Mouse (Mus musculus) right cerebral cortex, adult 18-20 months (tissue): ENCODE measurements around the gene Cox19.
"Not testable (repeated sequence)": the region's sequence is repeated elsewhere in the genome, so short reads cannot be mapped to it uniquely, and the experiment has no call there.

Experiments used
- DNase-seq: peaks from one replicate; pipeline ENCODE4 v3.0.0; 2022; ENCODE audit warnings: mixed read lengths

The Cox19 gene

DNA sequence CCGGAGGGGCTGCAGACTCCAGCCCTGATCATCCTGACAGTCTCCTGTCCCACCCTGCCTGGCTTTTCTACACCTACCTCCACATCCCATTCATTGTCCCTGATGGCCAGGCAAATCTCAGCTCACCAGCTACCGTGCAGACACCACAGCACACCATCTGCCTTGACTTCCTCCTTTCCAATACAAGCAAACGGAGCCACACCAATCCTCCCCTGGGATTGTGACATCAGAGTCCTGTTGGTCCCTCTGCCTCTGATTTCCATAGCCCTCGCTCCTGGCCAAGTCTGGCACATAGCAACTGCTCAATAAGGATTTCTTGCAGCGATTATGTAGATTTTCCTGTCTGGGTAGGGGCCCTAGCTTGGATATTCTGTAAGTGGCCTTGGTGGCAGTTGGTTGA is at the start of gene Cox19:
Cox19 (minus strand) TSS at position 285 of the 400 bp plus-strand sequence.
- DNase-seq, result no peak

DNA sequence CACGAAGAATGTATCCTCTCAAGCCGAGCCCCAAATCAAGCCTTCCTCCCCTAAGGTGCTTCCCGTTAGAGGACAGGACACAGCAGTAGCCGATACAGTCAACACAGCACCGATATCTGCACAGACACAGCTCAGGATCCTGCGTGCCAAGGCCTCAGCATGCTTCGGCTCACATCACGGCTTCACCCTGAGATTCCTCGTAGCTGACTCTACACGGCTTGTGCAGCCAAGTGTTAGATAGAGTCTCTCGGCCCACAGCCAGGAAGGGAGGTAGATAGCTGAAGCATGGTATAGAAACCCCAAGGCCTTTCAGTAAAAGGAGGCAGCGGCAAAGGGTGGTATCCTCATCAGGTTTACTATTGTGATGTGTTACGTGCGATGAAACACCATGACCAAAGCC is 48.8 kb upstream of the Cox19 start:
- DNase-seq, result no peak

DNA sequence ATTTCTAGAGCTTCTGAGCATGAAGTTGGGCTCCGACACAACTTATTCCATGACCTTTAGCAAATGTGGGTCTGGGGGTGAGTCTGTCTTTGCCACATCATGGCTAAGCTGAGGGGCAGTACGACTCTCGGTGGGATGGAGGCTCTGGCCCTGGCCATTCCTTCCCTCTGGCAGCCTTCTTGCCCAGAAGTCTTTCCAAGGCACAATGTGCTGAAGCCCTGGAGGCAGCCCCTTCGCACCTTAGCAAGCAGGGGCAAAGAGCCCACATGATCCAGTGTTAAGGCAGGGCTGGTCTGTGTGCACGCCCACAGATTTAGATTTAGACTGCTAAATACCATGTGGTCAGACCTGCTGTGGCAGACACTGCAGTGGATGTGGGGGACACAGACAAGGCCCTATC is 47.6 kb upstream of the Cox19 start:
- DNase-seq, result no peak

DNA sequence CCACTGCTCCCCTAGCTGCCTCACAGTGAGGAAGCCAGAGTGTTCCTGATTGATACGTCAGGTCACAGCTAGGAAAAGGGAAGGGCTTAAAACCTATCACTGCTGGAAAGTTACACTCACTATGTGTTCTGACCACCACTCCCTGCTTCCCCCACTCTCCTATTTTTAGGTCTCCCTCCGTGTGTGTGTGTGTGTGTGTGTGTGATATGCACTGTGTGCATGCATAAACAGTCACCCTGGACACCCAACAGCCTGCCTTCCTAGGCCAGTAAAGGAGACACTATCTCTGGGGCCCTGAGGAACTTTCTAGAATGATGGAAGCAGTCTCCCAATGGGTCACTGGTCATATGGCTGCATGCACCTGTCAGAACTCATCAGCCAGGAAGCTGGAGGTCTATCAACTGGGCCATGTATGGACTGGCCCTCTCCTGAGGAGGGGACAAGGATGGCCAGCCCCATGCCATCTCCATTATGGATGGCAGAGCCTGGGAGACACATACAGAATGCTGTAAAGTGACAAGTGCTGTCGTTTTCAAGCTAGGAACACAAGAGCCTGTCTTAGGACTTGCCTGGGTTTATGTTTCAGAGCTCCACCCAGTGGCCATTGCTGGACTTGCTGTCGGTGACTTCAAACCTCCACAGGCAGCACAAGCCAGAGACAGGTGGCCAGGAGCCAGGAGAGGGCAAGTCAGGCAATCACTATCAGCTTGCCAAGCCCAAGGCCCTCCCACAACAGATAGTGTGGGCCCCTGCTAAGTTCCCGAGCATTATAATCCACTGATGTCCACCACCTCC is 46.9 kb upstream of the Cox19 start:
- peak; percentile 90 for DNase-seq

DNA sequence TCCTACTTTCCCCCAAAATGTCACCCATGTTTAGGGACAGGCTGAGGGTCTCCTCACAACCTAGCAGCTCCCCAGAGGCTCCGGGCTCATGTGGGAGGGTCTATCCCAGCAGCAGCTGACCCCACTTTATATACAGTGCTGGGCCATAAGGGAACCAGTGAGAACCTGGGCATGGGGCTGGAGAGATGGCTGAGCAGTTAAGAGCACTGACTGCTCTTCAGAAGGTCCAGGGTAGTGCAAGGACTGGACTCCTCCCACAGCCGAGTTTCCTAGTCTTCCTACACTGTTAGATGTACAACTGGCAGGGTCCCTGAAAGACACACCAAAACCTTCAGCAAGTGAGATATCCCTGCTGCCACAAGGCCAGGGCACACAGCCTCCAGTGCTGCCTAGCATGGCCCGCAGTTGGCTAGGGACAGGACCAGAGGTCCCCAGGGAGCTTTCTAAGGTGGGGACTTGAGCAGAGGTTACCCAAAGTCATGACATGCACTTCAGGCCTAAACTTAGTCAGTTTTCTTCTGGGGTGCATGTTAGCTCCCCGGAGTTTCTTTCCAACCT is 46.2 kb upstream of the Cox19 start:
- no peak for DNase-seq

DNA sequence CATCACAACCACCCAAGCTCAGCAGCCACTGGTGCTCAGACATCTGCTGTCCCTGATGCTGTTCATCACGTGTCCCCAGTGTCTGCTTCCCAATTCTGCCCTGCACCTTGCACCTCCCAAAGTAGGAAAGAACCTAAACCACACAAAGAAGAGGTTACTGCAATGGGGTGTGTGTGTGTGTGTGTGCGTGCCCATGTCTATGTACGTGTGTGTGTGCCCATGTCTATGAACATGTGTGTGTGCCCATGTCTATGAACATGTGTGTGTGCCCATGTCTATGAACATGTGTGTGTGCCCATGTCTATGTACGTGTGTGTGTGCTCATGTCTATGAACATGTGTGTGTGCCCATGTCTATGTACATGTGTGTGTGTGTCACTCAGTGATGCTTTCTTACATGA is 44.3 kb upstream of the Cox19 start:
- DNase-seq, result no peak

DNA sequence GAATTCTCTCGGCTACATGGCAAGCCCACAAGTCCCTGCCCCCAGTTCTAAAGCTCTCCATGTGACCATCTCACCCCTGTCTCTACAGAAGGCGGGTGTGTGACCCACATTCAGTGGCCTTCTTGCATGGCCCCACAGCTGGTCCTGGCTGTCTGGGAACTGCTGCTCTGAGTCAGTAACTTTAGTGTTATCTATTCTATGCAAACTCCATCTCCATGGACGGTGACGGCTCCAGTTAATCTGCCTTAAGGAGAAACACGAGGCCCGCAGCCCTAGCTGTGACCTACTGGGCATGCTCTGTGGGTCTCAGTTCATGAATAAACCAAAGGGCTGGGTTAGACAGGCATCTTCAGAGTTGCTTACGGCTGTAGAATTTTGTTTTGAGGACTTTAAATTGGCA is 43.2 kb upstream of the Cox19 start:
- DNase-seq, result no peak

DNA sequence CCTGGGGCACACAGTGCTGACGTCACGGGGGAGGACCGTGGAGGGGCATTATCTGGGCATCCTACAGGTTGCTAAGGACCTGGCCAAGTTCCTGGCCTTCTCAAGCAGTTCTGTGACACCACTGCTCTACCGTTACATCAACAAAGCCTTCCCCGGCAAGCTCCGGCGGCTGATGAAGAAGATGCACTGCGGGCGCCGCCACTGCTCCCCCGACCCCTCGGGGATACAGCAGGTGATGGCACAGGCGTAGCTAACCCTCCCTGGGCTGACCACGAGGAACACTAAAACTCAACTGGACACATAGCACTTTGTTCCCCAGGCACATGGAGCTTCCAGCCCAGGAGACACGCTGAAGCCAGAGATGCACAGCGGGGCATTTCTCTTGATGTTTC is 42.0 kb upstream of the Cox19 start:
- no peak for DNase-seq

GRCm38 (mm10) chr5:139392219-139393196 is 41.3 kb upstream of the Cox19 start:
- DNase-seq, result no peak

DNA sequence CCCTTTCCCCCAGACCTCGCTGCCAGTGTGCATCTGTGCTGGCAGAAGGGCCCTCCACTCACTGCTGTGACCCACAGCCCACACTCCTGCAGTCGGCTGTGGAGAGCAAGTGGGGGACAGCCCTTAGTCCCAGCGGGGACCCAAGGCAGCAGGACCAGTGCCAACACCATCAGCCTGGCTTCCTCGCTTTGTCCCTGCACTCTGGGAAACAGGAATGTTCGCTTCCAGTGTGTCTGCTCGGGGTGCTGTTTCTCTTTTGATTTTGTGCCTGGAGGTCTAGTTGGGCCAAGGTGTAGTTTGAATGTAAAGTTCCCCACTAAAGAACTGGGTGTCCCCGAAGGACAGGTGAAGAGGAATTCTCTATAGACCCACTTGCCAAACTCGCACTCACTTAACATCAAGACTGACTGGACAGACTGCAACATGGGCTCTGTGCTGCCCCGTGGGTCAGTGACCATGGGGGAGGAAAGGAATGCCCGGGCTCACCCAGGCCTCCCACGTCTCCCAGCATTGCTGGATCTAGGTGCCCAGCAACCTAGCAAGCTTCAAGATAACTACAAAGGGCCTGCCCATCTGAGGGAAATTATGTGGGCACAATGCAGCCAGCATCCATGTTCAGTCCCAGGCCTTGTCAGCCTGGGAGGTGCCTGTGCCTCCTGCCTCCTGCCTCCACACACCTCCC is 40.2 kb upstream of the Cox19 start:
- DNase-seq, result no peak

DNA sequence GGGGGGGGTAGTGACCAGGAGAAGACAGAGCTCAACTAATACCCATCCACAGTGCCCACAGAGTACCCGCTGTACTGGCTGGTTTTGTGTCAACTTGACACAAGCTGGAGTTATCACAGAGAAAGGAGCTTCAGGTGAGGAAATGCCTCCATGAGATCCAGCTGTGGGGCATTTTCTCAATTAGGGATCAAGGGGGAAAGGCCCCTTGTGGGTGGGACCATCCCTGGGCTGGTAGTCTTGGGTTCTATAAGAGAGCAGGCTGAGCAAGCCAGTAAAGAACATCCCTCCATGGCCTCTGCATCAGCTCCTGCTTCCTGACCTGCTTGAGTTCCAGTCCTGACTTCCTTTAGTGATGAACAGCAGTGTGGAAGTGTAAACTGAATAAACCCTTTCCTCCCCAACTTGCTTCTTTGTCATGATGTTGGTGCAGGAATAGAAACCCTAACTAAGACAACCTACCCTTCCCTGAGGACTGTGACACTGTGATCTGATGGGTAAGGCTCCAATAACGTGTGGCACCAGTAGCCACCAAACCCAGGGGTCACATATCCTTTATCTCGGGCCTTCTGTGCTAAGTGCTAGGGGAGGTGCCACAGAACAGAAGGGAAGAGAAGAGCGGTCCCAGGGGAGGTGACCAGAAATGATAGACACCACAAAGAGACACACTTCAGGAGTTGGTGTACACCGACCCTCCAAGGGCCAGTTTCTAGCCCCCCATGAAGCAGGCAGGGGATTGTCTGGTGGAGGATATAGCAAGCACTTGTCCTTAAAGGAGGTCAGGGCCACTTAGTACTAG is 39.3 kb upstream of the Cox19 start:
- not testable (repeated sequence) for DNase-seq

DNA sequence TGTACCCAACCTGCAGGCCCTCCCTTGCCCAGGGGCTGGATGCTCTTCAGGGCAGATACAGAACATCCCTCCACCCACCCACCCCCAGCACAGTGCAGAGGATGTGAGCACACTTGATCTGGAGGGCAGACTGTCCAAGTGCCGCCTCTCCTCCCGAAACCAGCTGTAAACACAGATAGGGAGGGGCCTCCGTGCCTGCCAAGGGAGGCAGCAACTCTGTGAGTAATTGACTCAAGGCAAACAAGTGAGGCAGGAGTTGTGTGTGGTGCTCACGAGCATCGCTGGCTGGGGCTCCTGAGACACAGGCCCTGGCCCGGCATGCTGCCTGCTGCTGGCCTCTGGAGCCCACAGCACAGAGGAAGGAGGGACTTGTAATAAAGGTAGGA is 38.5 kb upstream of the Cox19 start:
- peak; percentile 70 for DNase-seq

GRCm38 (mm10) chr5:139388694-139389675 is 37.8 kb upstream of the Cox19 start:
- no peak for DNase-seq

DNA sequence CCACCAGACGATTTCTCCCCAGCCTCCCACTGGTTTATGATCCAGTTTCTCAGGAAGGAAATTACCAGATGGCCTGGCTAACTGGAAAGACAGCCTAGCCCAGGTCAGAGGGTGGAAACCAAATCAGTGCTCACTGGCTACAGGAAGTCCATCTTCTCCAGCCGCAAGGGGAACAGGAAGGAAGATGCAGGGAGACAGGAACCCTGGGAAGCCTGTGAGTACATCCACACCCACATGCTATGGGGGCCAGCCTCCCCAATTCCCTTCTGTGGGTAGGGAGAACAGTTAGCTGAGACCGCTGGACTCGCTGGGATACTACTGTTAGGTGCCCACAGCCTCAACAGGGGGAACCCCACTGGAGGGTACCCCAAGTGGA is 37.0 kb upstream of the Cox19 start:
- no peak for DNase-seq

DNA sequence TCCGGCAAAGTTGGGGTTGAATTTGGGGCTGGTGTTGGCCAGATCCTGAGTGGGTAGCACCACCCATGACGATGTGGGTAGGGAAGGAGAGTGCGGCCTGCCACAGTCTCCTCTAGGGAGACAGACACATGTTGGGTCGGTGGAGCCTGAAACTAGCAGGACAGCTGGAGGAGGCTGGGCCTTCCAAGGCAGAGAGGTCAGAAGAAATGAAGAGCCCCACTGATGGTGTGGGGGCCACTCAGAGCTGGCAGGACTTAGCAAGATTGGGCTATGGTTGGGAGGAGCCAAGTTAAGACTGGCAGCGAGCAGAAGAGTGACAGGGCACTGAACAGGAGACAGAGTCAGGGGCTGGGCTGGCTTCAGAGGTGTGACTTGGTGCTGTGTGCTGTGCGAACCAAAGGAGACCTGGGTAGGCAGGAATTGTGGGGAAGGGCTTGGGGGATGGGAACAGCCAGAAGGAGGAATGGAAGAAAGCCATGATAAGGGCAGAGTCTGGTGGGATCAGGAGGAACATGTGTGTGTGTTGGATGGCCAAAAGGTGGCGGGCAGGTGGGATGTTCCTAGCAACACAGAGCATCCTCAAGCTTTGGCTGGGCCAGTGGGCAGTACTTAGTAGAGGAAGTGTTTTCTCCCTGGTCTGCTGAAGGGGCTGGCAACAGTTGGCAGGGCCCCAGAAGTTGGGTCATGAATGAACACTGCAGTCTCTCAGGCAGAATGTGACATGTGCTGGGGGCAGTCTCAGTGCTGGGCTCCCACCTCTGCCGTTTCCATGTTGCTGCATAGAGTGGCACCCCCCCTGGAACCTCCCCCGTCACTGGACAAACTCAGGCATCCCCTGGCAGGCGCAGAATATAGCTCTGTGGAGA is 36.3 kb upstream of the Cox19 start:
- no peak for DNase-seq

GRCm38 (mm10) chr5:139386047-139386446 is 34.8 kb upstream of the Cox19 start:
- DNase-seq, result no peak

DNA sequence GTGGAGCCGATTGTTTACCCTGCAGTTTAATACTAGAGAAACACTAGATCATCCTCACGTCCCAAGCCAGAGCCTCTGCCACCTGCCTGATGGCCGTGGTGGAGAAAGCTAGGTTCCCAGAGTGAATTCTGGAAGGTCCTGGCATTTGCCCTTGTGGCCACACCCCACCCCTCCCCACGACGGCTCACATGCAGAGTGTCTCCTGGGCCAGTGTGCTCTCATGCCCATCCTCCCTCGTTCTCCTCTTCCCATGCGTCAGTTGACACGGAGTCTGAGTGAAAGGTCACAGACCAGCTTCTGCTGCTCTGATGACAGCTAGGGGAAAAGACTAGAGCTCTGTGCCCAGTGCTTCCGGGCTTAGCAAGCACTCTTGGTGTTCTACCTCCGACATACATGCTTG is 33.3 kb upstream of the Cox19 start:
- DNase-seq, result no peak

DNA sequence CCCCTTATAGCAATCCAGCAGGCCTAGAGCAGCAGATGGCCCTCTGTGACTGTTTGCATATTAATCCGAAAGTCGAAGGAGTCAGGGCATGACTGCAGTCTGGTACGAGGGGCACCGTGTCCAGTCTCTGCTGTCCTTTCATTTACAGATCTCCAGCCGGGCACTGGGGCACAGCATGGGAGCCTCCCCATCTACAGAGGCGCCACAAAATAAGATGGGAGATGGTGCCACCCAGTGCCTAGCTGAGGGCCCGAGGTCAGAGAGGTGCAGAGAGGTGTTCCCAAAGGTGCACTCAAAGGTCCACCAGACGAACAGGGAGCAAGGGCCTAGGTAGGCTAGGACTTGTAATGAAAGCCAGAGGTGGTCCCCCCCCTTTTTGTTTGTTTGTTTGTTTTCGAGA is 32.0 kb upstream of the Cox19 start:
- DNase-seq, result no peak

- DNase-seq, result peak; percentile 82
Observed at GRCm38 (mm10) chr5:139382760-139383159, 31.5 kb upstream of the Cox19 start.
